Mouse (Mus musculus): ENCODE data around the gene Aldh9a1.

Aldh9a1 gene

DNA sequence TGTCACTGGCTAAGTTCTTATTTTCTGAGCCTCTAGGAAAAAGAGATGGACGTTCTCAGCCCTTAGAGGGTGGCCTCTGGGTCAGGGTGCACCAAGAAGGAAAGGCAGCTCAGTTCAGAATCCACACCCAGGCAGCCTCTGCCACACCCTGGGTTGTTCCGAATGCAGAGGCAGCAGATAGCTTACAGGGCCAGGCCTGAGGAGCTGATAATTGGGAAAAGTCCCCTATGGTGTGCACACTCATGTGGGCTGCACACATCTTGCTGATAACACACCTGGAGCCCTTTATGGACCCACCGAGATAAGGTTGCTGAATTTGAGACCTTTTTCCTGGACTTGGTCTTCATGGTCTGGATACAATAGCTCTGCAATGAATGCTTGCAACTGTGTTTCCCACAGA lies 34.4 kb downstream of the Aldh9a1 start:
- DNase-seq (ENCODE audit: low read depth, low spot score), result no peak

DNA sequence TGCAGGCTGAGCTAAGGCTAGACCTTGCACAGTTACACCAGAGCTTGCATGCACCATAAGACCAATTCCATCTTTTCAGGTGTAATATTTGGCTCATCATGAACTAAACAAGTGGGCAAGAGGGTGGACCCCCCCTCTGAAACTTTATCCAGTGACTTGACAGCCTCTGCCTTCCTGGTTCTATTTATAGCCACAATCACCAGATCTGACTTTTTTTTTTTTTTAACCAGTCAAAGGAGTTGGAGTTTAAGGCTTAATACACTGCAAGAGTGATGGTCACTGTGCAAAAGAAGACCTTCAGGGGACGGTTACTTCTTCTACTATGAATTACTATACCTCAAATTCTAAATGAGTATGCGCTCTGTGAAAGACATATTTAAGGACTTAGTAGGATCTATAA lies 35.4 kb downstream of the Aldh9a1 start:
- no peak for DNase-seq (ENCODE audit: low read depth, low spot score)

GRCm38 (mm10) chr1:167385636-167386035 lies 35.8 kb downstream of the Aldh9a1 start:
- no peak for DNase-seq (ENCODE audit: low read depth, low spot score)

DNA sequence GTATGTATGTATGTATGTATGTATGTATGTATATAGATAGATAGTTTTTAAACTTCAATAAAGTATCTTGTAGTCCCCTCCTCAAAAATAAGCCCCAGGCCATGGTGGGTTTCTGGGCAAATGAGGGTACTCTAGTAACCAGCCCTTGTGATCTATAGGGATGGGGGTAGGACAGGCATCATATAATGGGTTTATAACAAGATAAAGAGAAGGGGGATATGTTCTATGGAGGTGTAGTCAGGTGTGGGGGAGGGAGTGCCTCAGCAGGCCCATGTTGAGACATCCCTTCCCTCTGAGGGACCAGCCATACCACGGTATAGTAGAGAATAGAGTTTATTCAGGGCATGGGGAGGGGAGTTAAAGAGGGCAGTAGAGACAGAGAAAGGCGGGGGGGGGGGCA lies 36.7 kb downstream of the Aldh9a1 start:
- no peak for DNase-seq (ENCODE audit: low read depth, low spot score)

- no peak for DNase-seq (ENCODE audit: low read depth, low spot score)
Observed at GRCm38 (mm10) chr1:167387310-167387709, 37.5 kb downstream of the Aldh9a1 start.

DNA sequence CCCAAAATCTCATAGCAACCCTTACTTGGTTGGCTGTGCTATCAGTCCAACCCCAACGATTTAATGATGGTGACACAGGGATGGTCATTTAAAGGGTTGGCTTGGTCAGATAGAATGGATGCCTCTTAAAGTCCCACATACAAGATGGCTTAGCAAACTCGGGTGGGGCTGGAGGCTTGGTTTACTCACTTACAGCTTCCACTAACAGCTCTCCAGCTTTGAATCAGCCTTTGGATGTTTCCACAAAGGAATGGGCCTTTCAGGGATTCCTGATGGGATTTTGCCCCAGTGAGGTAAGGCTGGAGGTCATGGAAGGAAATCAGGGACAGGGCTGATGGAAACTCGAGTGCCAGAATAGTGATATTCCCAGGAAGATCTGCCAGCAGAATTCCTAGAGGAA lies 38.0 kb downstream of the Aldh9a1 start:
- no peak for DNase-seq (ENCODE audit: low read depth, low spot score)

DNA sequence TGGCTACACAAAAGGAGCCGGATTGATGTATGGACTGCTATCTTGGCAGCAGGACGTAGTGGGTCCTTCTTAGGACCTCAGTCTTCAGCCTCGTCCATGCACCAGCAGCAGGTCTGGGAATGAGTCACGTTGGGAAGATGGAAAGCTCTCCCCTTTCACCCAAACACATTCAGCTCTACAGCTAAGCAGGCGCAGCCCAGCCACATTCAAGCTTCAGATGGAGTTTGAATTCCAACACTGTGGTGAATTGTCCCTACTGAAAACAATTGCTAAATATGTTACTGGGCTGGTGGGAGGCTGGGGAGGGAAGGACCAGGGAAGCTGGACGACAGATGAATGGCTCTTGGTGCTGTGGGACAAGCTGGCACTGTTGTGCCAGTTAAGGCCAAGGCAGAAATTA lies 38.8 kb downstream of the Aldh9a1 start:
- DNase-seq (ENCODE audit: low read depth, low spot score), result no peak

DNA sequence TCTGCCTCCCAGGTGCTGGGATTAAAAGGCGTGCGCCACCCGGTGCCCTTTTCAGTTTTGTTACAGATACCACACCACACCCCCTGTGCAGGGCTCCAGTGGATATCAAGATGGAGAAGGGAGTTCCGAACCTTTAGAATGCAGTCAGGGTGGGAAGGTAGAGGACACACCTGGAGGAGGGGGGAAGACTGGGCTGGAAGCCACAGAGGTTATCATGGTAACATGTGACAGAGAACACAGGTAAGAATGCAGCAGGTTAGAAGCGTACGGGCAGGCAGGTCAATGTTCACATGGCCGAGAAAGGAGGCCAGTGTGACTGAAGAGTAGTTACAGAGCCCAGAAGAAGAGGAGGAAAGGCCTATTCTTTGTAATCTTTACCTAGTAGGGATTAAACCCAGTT lies 39.8 kb downstream of the Aldh9a1 start:
- DNase-seq (ENCODE audit: low read depth, low spot score), result no peak

DNA sequence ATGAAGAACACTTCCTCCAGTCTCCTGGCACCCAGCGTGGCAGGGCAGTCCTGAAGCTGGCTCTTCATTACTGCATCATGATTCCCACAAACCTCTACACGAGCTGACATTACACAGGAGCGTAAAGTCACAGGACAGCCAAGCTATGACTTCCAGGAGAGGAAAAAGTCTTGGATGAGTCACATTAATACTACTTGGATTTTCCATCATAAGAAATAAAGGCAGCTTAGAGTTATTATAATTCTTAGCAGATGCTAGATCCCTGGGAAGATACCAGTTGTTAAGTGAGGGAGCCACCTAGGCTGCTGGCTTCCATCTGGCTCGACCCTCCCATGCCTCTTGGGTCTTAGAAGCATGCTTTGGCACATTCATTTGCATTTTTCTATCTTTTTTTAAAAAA lies 40.6 kb downstream of the Aldh9a1 start:
- DNase-seq (ENCODE audit: low read depth, low spot score), result no peak

DNA sequence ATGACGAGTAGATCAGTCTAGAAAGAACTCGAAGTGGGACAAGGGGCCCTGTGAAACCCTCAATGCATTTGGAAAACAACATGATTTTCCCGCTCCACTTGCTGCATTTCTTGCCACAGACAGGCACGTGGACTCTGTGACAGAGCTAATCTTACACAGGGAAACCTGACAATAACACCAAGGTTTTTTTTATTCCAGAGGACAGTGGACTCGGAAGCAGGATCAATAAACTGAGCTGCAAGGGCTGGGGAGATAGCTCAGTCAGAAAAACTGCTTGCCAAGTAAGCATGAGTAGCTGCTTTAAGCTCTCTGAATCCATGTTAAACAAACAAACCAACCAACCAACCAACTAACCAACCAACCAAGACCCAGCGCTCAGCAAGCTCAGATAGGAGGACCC lies 41.5 kb downstream of the Aldh9a1 start:
- DNase-seq (ENCODE audit: low read depth, low spot score), result no peak

GRCm38 (mm10) chr1:167392031-167392640 lies 42.3 kb downstream of the Aldh9a1 start:
- DNase-seq (ENCODE audit: low read depth, low spot score), result no peak

- no peak for DNase-seq (ENCODE audit: low read depth, low spot score)
Observed at GRCm38 (mm10) chr1:167392687-167393086, 42.9 kb downstream of the Aldh9a1 start.

- peak; percentile 12 for DNase-seq (ENCODE audit: low read depth, low spot score)
Observed at GRCm38 (mm10) chr1:167393281-167393680, 43.5 kb downstream of the Aldh9a1 start.

DNA sequence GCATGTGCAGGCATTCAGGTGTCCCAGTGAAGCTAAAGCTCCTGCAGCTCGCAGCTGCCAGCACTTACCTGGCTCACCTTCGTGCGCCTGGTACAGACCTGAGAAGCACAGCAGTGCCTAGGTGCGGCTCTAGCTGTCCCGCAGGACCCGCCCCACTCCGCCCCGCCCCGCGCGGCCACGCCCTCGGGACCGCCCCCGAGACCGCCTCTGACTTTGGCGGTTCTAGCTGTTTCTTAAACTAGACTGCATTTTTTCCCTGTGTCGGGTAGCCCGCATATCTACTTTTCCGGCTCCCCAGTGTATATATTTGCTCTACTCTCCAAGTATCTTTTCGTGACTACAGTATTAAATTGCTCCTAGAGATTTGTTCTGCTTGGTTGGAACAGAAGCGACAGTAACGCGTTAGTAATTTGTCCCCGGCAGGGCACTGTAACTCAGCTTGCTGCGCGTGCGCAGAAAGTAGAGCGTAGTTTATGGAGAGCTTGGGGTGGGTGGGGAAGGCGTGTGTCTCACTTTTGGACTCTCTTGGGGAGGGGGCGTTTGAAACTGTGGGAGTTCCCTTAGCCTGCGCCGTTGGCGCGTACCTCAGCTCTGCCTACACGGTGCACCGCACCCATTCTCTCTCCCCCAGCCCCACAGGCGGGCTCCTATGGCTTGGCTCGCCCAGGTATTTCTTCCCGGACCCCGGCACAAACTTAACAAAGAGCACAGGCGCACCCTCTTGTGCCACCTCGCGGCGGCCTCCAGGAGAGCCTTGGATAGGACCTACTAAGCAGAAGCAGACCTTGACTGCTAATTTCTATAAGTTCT lies 44.1 kb downstream of the Aldh9a1 start, which contains the start of gene Mgst3:
TSS of gene Mgst3 (minus strand) at position 159 of the 810 bp plus-strand sequence.
- DNase-seq (ENCODE audit: low read depth, low spot score), result peak; percentile 95

DNA sequence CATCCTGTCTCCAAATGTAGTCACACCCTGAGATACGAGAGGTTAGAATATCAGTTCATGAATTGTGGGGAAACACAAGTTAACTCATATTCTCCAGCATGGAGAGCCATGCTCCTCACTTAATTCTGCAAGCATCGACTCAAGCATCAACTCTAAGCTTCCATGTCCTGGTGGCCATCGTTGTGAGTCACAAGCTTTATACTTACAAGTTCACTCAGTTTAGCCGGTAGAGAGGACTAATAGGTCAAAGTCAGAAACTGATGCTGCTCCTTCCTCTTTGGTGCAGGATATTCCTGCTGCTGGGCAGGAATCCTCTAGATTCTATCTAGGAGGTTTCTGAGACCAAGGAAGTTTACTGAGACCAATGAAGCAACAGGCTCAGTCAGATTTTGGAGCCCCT lies 55.4 kb downstream of the Aldh9a1 start:
- DNase-seq (ENCODE audit: low read depth, low spot score), result no peak

DNA sequence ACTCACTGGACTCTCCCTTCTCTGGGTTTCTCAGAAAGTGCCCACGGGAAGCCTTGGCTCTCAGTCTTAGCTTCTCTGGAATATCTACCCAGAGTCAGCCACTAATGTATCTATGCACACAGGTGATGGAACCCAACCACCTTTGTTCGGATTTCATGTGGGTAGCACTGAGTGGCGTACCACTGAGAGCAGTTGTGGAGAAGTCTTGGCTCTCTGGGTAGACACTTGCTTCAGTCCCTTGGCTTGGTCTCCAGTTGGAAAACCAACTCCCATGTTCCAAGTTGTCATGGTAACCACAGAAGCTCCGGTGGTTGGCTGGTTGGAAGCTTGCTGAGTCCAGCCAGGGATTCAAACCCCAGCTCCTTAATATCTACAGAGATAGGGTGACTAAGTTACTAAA lies 59.8 kb downstream of the Aldh9a1 start:
- DNase-seq (ENCODE audit: low read depth, low spot score), result no peak

DNA sequence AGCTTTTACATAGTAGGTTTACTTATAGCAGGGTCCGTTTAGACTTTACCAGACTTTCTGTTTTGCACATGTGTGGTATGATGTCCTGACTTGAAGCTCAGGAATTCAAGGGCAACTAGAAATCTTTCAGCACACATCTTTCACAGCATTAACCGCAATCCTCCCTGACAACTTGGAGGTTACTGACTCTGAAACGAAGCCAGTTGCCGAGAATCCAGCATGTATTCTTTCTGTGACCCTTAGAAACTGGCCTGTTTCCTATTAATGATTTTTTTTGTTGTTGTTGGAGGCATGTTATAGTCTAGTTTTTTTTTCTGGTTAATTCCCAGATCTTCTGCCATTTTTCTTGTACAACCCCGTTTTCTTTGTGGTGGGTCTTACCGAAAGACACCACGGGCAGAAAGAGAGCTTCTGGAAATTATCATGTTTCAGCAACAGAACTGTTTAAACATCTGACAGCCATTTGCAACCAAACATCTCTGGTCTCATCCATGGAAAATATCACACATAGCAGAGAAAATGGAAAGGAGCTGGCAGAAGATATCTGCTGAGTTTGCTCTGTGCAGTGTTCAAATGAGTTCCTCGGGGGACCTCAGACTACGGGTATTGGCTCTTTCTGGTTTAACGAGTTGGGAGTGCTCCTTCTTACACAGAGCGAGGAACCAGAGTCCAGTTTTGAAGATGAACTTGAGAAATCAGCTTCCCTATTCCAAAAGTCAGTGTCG lies 62.4 kb downstream of the Aldh9a1 start:
- DNase-seq (ENCODE audit: low read depth, low spot score), result no peak

DNA sequence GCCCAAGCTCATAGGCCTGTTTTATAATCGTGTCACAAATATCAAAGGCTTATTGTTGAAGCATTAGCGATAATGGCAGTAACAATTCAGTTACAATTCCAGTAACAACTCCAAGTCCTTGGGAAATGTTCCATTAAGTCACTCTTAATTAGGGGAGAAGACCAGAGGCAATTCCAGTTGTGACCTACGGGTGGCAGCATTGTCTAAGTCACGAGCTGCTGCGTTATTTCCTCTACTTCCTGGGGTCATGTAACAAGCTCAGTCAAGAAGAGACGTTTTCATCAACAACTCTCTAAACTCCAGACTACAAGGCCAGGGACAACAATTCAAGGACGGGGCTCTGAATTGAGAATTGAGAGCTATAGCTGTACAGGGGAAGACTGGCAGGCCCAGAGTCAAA lies 65.1 kb downstream of the Aldh9a1 start:
- DNase-seq (ENCODE audit: low read depth, low spot score), result peak; percentile 83
